Mouse (Mus musculus) G1E (cell line): ENCODE data around the gene Sult5a1.

Experiments used
- CTCF ChIP-seq: IDR thresholded peaks from 2 replicates; pipeline ENCODE4 v1.5.1; 2012; ENCODE audit warnings: low read depth, low read length, inconsistent platforms, mixed read lengths
- GATA1 ChIP-seq: IDR thresholded peaks from 2 replicates; pipeline ENCODE4 v1.6.1; 2012; ENCODE audit warnings: borderline replicate concordance, low read length, inconsistent platforms, mixed read lengths
- POLR2AphosphoS5 ChIP-seq: IDR thresholded peaks from 2 replicates; pipeline ENCODE4 v1.6.1; 2012; ENCODE audit warnings: low read depth, low read length, inconsistent platforms; ENCODE audit not compliant: insufficient replicate concordance
- TAL1 ChIP-seq: conservative IDR thresholded peaks from 2 replicates; pipeline ENCODE4 v1.6.1; 2012; ENCODE audit warnings: low read depth, low read length, inconsistent platforms, mixed read lengths

GRCm38 (mm10) chr8:123108953-123109352 is 49.2 kb downstream of the Sult5a1 start:
- TF ChIP-seq CTCF, result no peak
- no peak for TF ChIP-seq POLR2AphosphoS5
- no peak for TF ChIP-seq TAL1
- TF ChIP-seq GATA1, result no peak
